Mouse (Mus musculus): Measurements from ENCODE around the gene Cfdp1.

Gene Cfdp1

GRCm38 (mm10) chr8:111769296-111769695 is 84.8 kb downstream of the Cfdp1 start:
- DNase-seq (ENCODE audit: low spot score): no peak

GRCm38 (mm10) chr8:111768651-111769050 is 85.4 kb downstream of the Cfdp1 start:
- no peak for DNase-seq (ENCODE audit: low spot score)

- no peak for DNase-seq (ENCODE audit: low spot score)
Measured at GRCm38 (mm10) chr8:111765616-111766015, 88.5 kb downstream of the Cfdp1 start.

- no peak for DNase-seq (ENCODE audit: low spot score)
Measured at GRCm38 (mm10) chr8:111765096-111765495, 89.0 kb downstream of the Cfdp1 start.

- no peak for DNase-seq (ENCODE audit: low spot score)
Measured at GRCm38 (mm10) chr8:111760708-111761107, 93.4 kb downstream of the Cfdp1 start.

GRCm38 (mm10) chr8:111758817-111759216 is 95.3 kb downstream of the Cfdp1 start:
- DNase-seq (ENCODE audit: low spot score): no peak

GRCm38 (mm10) chr8:111757599-111757998 is 96.5 kb downstream of the Cfdp1 start:
- DNase-seq (ENCODE audit: low spot score): no peak

GRCm38 (mm10) chr8:111754736-111755135 is 99.4 kb downstream of the Cfdp1 start:
- DNase-seq (ENCODE audit: low spot score): no peak

GRCm38 (mm10) chr8:111754088-111754487 is 100.0 kb downstream of the Cfdp1 start:
- peak; percentile 58 for DNase-seq (ENCODE audit: low spot score)

- DNase-seq (ENCODE audit: low spot score): no peak
Measured at GRCm38 (mm10) chr8:111748766-111749165, 105.3 kb downstream of the Cfdp1 start.

- DNase-seq (ENCODE audit: low spot score): no peak
Measured at GRCm38 (mm10) chr8:111747866-111748649, 106.0 kb downstream of the Cfdp1 start.

- DNase-seq (ENCODE audit: low spot score): peak; percentile 67
Measured at GRCm38 (mm10) chr8:111746582-111747465, 107.3 kb downstream of the Cfdp1 start.

GRCm38 (mm10) chr8:111745591-111746418 is 108.3 kb downstream of the Cfdp1 start:
- peak; percentile 71 for DNase-seq (ENCODE audit: low spot score)

GRCm38 (mm10) chr8:111745086-111745485 is 109.0 kb downstream of the Cfdp1 start:
- peak; percentile 3 for DNase-seq (ENCODE audit: low spot score)

- peak; percentile 87 for DNase-seq (ENCODE audit: low spot score)
Measured at GRCm38 (mm10) chr8:111743792-111744696, 110.0 kb downstream of the Cfdp1 start, which contains the start of gene Bcar1. Bcar1 (minus strand) TSS chr8:111743809.

GRCm38 (mm10) chr8:111743101-111743791 is 110.8 kb downstream of the Cfdp1 start:
- no peak for DNase-seq (ENCODE audit: low spot score)

GRCm38 (mm10) chr8:111742261-111743037 is 111.6 kb downstream of the Cfdp1 start:
- DNase-seq (ENCODE audit: low spot score): no peak

GRCm38 (mm10) chr8:111741556-111741955 is 112.5 kb downstream of the Cfdp1 start:
- DNase-seq (ENCODE audit: low spot score): no peak

GRCm38 (mm10) chr8:111740994-111741393 is 113.1 kb downstream of the Cfdp1 start:
- no peak for DNase-seq (ENCODE audit: low spot score)
